Mouse (Mus musculus) naive thymus-derived CD4-positive, alpha-beta T cell, adult 2 months (primary cell): ENCODE data around the gene Slc22a1.

Experiments used
- DNase-seq: peaks from one replicate; pipeline ENCODE4 v3.0.0-alpha.2; 2011; ENCODE audit warnings: low read depth

The Slc22a1 gene

GRCm38 (mm10) chr17:12684928-12685624 is 9.4 kb upstream of the Slc22a1 start:
- no peak for DNase-seq

- DNase-seq = no peak
Measured at GRCm38 (mm10) chr17:12684412-12684811, 8.8 kb upstream of the Slc22a1 start.

GRCm38 (mm10) chr17:12683582-12683981 is 8.0 kb upstream of the Slc22a1 start:
- no peak for DNase-seq

GRCm38 (mm10) chr17:12678261-12678660 is 2.6 kb upstream of the Slc22a1 start:
- DNase-seq = no peak

GRCm38 (mm10) chr17:12677139-12677538 is 1.5 kb upstream of the Slc22a1 start:
- peak; percentile 60 for DNase-seq

GRCm38 (mm10) chr17:12674980-12675379 is 649 bp downstream of the Slc22a1 start:
- peak; percentile 58 for DNase-seq

GRCm38 (mm10) chr17:12673871-12674270 is 1.8 kb downstream of the Slc22a1 start:
- no peak for DNase-seq

GRCm38 (mm10) chr17:12672285-12672790 is 3.3 kb downstream of the Slc22a1 start:
- no peak for DNase-seq

GRCm38 (mm10) chr17:12671029-12671605 is 4.5 kb downstream of the Slc22a1 start:
- no peak for DNase-seq

- no peak for DNase-seq
Measured at GRCm38 (mm10) chr17:12669363-12669679, 6.3 kb downstream of the Slc22a1 start.

- no peak for DNase-seq
Measured at GRCm38 (mm10) chr17:12668478-12669362, 6.9 kb downstream of the Slc22a1 start.

- no peak for DNase-seq
Measured at GRCm38 (mm10) chr17:12664156-12664555, 11.5 kb downstream of the Slc22a1 start.

GRCm38 (mm10) chr17:12660572-12661260 is 14.9 kb downstream of the Slc22a1 start:
- peak; percentile 74 for DNase-seq

GRCm38 (mm10) chr17:12659233-12659632 is 16.4 kb downstream of the Slc22a1 start:
- DNase-seq = no peak

GRCm38 (mm10) chr17:12658784-12659183 is 16.8 kb downstream of the Slc22a1 start:
- no peak for DNase-seq

GRCm38 (mm10) chr17:12655826-12656225 is 19.8 kb downstream of the Slc22a1 start:
- peak; percentile 69 for DNase-seq

- DNase-seq = no peak
Measured at GRCm38 (mm10) chr17:12654061-12654460, 21.6 kb downstream of the Slc22a1 start.

GRCm38 (mm10) chr17:12652604-12653003 is 23.0 kb downstream of the Slc22a1 start:
- DNase-seq = no peak

GRCm38 (mm10) chr17:12645461-12645860 is 30.2 kb downstream of the Slc22a1 start:
- DNase-seq = no peak

- DNase-seq = no peak
Measured at GRCm38 (mm10) chr17:12641087-12641486, 34.5 kb downstream of the Slc22a1 start.

GRCm38 (mm10) chr17:12639585-12639984 is 36.0 kb downstream of the Slc22a1 start:
- DNase-seq = no peak

GRCm38 (mm10) chr17:12634814-12635213 is 40.8 kb downstream of the Slc22a1 start:
- DNase-seq = no peak
